Mouse (Mus musculus) cerebellum, postnatal 36 days (tissue): Measurements from ENCODE around the gene Pip4p1.

ENCODE experiments used
- DNase-seq, 2 experiments: peaks; one replicate each; pipeline ENCODE4 v3.0.0; 2021 to 2022; ENCODE audit warnings: mixed read lengths in 2 of 2

The Pip4p1 gene

GRCm38 (mm10) chr14:50892541-50893459 lies 37.9 kb downstream of the Pip4p1 start:
- DNase-seq: peak in 1 of 2 experiments; percentile 19

- no peak for DNase-seq
Observed at GRCm38 (mm10) chr14:50892091-50892490, 38.6 kb downstream of the Pip4p1 start.

- no peak for DNase-seq
Observed at GRCm38 (mm10) chr14:50891621-50892020, 39.0 kb downstream of the Pip4p1 start.

GRCm38 (mm10) chr14:50876236-50876950 lies 54.3 kb downstream of the Pip4p1 start:
- no peak for DNase-seq
